Mouse (Mus musculus) lung, postnatal 36 days (tissue): Measurements from ENCODE around the gene Pkd1.
A peak's percentile ranks its signal among the peaks of the same experiment; 100 is the strongest.

Experiments used
- DNase-seq: peaks from one replicate; pipeline ENCODE4 v3.0.0; 2022; ENCODE audit warnings: mixed read lengths

The Pkd1 gene

GRCm38 (mm10) chr17:24533099-24533992 is 16.3 kb upstream of the Pkd1 start:
- DNase-seq: peak; percentile 95

DNA sequence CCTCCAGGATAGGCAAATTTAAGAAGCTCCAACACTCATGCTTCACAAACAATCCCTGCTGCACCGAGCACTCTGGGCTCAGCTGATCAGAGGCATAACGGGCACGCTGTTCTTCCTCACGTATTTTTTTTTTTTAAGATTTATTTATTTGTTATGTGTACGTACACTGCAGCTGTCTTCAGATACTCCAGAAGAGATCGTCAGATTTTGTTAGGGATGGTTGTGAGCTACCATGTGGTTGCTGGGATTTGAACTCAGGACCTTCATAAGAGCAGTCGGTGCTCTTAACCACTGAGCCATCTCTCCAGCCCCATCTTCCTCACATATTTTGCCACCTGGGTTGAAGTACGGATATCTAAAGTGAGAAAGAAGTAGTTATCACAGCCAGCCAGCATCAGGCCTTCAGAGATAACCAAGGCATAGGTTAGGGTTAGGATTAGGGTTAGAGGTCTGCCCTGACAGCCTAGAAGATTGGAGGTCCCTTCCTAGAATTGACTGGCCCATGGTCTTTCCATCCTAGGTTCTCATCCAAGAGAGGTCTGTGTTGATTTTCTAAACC is 15.4 kb upstream of the Pkd1 start, which contains the start of gene Rab26:
TSS of gene Rab26 (minus strand) at position 51 of the 559 bp plus-strand sequence.
- DNase-seq: no peak

DNA sequence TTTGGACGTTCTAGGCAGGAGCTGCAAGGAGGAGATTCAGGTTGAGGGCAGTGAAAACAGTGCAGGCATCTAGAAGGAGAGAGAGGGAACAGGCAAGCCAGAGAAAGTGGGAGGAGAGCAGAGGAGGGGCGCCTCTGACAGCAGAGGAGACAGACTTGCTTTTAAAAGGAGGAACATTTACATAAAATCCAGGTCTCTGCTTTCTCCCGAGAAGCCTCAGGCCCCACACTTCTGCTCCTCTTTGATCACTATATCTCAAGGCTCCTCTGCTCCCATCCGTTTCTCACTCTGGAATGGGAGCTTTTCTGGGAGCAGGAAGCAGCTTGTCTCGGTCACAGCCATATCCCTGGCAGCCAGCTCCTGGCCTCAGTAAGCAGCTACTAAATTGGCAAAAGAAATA is 14.3 kb upstream of the Pkd1 start:
- DNase-seq: no peak

DNA sequence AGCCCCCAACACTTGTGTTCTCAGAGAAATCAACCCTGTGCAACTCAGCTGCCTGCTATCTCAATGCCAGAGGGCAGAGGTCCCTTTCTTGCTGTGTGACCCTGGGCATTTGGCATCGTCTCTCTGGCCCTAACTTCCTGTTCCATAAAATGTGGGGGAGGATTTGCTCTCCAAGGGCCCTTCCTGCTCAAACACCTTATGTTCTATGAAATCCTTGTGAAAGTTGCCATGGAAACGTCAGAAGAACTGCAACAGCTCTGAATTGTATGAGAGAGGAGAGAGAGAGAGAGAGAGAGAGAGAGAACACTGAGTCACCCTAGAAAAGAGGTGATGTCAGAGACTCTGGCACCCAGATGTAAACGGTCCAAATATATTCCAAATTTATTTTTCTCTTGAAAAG is 12.1 kb upstream of the Pkd1 start:
- no peak for DNase-seq

GRCm38 (mm10) chr17:24538950-24539349 is 10.7 kb upstream of the Pkd1 start:
- DNase-seq: peak; percentile 82

- peak; percentile 86 for DNase-seq
Observed at GRCm38 (mm10) chr17:24540375-24540774, 9.3 kb upstream of the Pkd1 start.

DNA sequence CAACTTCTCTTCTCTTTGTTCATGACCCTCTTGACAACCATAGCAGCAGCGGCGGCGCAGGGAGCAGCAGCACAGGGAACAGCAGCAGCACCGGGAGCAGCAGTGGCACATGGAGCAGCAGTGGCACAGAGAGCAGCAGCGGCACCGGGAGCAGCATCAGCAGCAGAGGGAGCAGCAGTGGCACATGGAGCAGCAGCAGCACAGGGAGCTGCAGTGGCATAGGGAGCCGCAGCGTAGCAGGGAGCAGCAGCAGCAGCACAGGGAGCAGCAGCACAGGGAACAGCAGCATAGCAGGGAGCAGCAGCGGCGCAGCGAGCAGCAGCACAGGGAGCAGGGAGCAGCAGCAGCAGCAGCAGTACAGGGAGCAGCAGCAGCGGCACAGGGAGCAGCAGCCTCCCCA is 5.0 kb upstream of the Pkd1 start:
- DNase-seq: no peak

DNA sequence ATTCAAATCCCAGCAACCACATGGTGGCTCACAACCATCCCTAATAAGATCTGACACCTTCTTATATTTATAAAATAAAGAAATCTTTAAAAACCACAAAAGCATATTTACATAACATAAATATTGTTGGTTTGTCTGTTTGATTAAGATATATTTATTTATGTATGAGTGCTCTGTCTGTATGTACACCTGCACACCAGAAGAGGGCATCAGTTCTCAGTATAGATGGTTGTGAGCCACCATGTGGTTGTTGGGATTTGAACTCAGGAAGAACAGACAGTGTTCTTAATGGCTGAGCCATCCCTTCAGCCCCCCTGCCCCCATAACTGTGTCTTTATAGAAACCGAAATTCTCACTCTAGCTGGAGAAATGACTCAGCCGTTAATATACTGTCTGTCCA is 4.4 kb upstream of the Pkd1 start:
- DNase-seq: no peak

DNA sequence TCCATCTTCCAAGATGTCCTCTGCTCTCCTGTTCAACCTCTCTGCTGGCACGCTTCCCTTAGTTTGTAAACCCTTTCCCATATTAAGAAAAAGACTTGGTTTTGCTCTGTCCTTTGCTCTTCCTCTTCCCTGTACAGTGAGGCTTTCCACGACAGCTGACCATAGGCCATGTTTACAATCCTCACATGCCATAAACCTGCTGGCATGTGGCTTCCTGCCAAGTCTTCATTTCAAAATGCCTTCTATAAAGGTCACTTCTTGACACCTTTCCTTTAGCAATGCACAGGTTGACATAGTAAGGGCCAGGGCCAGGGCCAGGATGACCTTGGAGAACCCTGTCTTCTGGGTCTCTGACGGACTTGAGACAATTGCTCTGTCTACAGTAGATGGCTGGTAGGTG is 3.4 kb upstream of the Pkd1 start:
- peak; percentile 41 for DNase-seq

- peak; percentile 56 for DNase-seq
Observed at GRCm38 (mm10) chr17:24548435-24548834, 1.2 kb upstream of the Pkd1 start.

DNA sequence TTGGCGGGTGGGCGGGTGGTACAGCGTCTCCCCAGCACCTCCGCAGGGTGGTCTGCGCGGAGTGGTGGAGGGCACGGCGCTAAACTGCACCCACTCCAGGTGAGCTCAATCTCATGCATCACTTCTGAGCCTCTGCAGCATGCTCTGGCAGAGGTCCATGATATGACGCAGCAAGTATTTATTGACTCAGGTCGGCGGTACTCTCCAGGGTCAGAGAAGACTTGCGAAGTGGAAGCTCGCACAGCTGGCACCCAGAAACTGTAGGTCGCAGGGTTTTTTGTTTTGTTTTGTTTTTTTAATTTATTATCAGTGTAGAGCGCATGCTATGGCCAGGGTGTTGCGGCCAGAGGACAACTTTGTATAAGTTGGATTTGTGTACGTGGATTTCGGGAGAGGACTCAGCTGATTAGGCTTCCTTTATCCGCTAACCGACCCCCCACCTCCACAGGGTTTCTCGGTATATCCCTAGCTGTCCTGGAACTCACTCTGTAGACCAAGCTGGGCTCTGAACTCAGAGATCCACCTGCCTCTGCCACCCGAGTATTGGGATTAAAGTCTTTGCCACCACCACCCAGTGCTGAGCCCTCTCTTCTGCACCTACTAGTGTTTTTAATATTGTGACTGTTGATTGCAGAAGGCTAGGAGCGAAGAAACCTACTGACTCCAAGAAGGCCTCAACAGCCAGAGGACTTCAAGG is 565 bp upstream of the Pkd1 start:
- peak; percentile 90 for DNase-seq

DNA sequence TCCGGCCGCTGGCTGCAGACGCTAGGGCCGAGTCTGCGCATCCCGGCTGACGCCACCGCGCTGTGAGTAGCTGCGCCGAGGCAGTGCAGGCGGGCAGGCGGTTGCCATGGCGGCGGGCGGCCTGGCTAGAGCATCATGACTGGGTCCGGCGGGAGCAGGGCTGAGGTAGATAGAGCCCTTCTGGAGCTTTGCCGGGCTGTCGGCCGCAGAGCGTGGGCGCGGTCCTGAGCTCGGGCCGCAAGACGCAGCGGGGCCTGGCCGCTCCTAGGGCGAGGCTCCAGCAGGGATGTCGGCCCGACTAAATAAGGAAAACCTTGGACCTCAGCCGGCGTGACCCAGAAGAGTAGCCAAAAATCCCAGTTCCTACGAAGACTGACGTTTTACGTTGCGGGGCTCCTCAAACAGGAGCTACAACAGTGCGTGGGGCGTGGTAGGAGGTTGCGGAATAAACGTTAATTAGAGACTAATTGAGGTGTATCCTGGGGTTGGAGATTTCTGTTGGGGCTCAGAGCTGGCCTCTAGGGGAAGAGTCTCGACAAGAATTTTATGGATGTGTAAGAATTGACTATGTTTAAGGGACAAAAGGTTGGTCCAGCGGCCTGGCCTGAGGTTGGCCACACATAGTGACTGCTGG is 899 bp downstream of the Pkd1 start:
- peak; percentile 78 for DNase-seq

- DNase-seq: peak; percentile 23
Observed at GRCm38 (mm10) chr17:24551050-24551444, 1.4 kb downstream of the Pkd1 start.

- peak; percentile 71 for DNase-seq
Observed at GRCm38 (mm10) chr17:24557091-24557490, 7.5 kb downstream of the Pkd1 start.

- DNase-seq: peak; percentile 68
Observed at GRCm38 (mm10) chr17:24558600-24559099, 9.0 kb downstream of the Pkd1 start.

DNA sequence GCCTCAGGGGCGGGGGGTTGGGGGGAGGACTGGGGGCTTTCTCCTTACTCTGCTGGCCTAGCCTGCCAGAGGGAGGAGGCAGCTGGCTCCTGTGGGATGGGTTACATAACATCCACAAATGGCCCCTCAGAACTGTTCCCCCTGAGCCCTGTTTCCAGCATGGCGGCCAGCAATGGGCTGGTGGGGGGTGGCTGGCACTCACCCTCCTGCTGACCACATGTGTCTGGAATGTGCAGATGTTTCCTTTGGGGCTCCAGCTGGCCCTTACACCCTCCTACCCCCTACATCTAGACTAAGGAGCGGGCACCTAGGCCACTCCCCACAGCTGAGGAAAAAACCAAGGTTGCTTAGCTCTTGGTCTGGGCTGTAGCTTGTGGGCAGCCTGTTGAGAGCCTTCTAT is 9.5 kb downstream of the Pkd1 start:
- DNase-seq: peak; percentile 49

- DNase-seq: peak; percentile 35
Observed at GRCm38 (mm10) chr17:24560301-24561028, 10.8 kb downstream of the Pkd1 start.

DNA sequence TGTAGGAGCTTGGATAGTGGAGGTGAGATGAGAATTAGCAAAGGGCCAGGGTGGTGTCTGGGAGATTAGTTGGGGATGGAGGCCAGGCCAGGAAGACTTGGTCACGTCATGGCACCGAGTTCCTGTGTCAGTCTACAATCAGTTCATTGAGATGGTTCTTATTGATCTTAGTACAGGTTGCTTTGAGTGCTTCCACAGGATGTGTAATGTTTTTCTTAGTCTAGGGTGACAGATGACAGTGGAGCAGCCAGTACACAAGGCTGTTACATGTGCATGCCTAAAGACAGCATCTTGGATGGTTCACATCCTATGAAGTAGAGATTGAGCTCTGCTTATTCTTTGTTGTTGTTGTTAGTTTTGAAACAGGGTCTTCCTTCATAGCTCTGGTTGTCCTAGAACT is 12.0 kb downstream of the Pkd1 start:
- DNase-seq: no peak

DNA sequence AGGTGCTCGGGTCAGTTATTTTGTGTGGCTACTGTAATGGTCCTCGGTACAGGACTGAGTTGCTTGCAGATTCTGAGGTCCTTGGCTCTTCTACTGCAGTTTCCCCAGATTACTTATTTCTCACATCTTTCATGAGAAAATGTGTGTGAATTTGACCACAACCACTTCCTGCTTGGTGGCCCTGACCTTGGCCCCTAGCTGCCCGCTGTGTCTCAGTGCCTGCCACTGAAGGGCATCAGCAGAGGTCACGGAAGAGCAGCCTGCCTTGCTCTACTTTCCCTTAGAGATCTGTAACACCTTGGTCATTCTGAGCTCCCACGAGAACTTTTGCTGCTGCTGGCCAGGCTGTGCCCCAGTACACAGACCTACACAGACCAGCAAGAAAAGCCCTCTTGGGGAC is 14.0 kb downstream of the Pkd1 start:
- no peak for DNase-seq

GRCm38 (mm10) chr17:24564422-24564821 is 14.8 kb downstream of the Pkd1 start:
- no peak for DNase-seq

- no peak for DNase-seq
Observed at GRCm38 (mm10) chr17:24565092-24565491, 15.5 kb downstream of the Pkd1 start.

DNA sequence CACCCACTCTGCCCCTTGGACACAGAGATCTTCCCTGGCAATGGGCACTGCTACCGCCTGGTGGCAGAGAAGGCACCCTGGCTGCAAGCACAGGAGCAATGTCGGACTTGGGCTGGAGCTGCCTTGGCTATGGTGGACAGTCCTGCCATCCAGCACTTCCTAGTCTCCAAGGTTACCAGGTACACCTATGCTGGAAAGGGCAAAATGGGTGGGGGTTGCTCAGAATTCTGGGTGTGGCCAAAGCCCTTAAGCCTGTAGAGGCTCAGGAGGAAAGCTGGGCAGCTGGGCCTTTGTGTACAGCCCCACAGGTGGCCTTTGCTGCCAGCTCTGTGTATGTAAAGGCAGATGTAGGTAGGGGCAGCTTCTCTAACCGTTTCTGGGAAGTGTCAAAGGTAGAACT is 16.2 kb downstream of the Pkd1 start:
- no peak for DNase-seq
